Mouse (Mus musculus) v-Abl transformed pro-B cells (cell line): Measurements from ENCODE around the gene Kcnk12.

Experiments used
- in situ Hi-C, 2 experiments: fragments of 400-800 bp; cut with MboI; formaldehyde crosslinking; loops; one replicate each; pipeline ENCODE4 v1.15.1; 2025; ENCODE audit not compliant: unreplicated experiment in 2 of 2

The Kcnk12 gene

GRCm38 (mm10) chr17:87726489-87727356 lies 71.1 kb downstream of the Kcnk12 start:
- in situ Hi-C loops = no loop called here

GRCm38 (mm10) chr17:87724727-87725126 lies 73.1 kb downstream of the Kcnk12 start:
- in situ Hi-C loops = no loop called here

GRCm38 (mm10) chr17:87700101-87700500 lies 97.7 kb downstream of the Kcnk12 start:
- in situ Hi-C loops = no loop called here

- in situ Hi-C loops = loop anchor here (25.0 kb wide), 3 partner anchors 563 to 938 kb away; no protein-coding TSS in a partner anchor
Observed at GRCm38 (mm10) chr17:87698996-87699765, 98.6 kb downstream of the Kcnk12 start.

- in situ Hi-C loops = loop anchor here (25.0 kb wide), 3 partner anchors 565 to 940 kb away; no protein-coding TSS in a partner anchor
Observed at GRCm38 (mm10) chr17:87696814-87697213, 101.0 kb downstream of the Kcnk12 start.

- in situ Hi-C loops = loop anchor here (25.0 kb wide), 3 partner anchors 566 to 941 kb away; no protein-coding TSS in a partner anchor
Observed at GRCm38 (mm10) chr17:87695874-87696465, 101.8 kb downstream of the Kcnk12 start.
